Mouse (Mus musculus) ovary, adult 18-20 months (tissue): ENCODE data around the gene C2.
A peak's percentile ranks its signal among the peaks of the same experiment; 100 is the strongest.

Experiments
- DNase-seq: peaks from one replicate; pipeline ENCODE4 v3.0.0; 2022; ENCODE audit warnings: low spot score, mixed read lengths

Gene C2

GRCm38 (mm10) chr17:34879336-34879879 is 18.7 kb downstream of the C2 start, which contains the start of gene Zbtb12:
TSS of gene Zbtb12 (plus strand) at chr17:34879483.
- no peak for DNase-seq

GRCm38 (mm10) chr17:34874321-34874720 is 23.7 kb downstream of the C2 start:
- no peak for DNase-seq

DNA sequence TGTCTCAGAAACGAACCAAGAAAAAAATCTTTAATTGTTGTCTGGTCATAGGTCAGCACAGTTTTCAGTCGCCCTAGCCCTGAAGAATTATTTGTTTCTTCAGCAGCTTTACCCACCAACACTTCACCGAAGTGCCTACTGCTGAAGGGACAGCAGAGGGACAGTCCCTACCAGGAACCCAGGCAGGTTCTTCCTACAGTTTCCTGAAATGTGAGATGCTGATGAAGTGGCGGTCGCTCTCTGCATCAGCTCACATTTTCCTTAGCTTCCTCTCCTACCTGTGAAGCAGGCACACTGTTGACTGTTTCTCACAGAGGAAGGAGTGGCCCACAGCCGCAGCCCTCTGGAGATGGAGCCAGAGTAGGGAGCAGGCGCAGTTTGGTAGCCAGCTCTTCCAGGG is 32.1 kb downstream of the C2 start:
- DNase-seq, result no peak

GRCm38 (mm10) chr17:34862416-34863081 is 35.5 kb downstream of the C2 start, which contains the start of gene Cfb:
TSS of gene Cfb (minus strand) at chr17:34862518.
- DNase-seq, result no peak

- DNase-seq, result no peak
Measured at GRCm38 (mm10) chr17:34861704-34862415, 36.2 kb downstream of the C2 start.

GRCm38 (mm10) chr17:34860514-34860913 is 37.6 kb downstream of the C2 start:
- DNase-seq, result no peak

GRCm38 (mm10) chr17:34858670-34859069 is 39.4 kb downstream of the C2 start:
- DNase-seq, result no peak

- no peak for DNase-seq
Measured at GRCm38 (mm10) chr17:34855825-34856224, 42.2 kb downstream of the C2 start.

GRCm38 (mm10) chr17:34854761-34855160 is 43.3 kb downstream of the C2 start:
- DNase-seq, result no peak

DNA sequence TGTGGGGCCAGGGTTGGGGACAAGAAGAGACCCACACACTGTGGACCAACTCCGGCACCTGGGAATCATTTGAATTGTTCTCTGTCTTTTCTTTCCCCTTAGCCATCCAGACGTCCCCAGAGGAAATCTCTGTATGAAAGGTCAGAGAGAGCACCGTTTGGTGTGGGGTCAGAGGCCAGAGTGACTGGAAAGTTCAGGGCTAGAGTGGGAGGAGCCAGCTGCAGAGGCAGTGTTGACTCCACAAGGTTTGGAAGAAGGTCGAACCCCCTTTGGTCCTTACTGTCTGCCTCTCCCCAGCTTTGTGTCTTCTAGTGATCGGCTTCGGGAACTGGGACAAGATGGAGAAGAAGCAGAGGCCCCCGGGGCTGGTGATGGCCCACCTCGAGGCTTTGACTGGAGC is 44.6 kb downstream of the C2 start:
- no peak for DNase-seq

DNA sequence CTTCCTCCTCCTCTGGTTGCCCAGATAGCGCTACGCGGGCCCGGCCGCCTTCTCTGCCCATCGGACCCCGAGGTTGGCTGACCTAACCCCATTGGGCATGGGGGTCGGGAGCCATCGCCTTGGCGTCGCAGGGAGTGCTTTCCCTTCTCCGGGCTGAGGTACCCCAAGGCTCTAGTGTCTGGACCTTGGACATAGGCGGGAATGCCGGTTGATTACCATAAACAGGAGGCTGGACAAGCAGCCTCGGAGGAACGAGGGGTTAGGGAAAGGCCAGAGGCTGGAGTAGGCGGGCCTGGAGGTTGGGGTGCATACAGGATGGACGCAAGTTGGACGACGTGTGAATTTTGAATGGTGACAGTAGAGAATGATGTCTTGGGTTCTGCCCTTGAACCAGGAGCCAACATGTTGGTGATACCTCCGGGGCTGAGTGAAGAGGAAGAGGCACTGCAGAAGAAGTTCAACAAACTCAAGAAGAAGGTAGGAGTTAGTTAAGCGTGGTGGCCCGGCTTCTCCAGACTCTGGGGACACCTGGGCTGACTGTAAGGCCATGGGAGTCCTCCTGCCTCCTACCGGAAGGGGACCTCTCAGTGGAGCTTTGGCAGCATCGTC is 47.4 kb downstream of the C2 start:
- DNase-seq, result no peak

DNA sequence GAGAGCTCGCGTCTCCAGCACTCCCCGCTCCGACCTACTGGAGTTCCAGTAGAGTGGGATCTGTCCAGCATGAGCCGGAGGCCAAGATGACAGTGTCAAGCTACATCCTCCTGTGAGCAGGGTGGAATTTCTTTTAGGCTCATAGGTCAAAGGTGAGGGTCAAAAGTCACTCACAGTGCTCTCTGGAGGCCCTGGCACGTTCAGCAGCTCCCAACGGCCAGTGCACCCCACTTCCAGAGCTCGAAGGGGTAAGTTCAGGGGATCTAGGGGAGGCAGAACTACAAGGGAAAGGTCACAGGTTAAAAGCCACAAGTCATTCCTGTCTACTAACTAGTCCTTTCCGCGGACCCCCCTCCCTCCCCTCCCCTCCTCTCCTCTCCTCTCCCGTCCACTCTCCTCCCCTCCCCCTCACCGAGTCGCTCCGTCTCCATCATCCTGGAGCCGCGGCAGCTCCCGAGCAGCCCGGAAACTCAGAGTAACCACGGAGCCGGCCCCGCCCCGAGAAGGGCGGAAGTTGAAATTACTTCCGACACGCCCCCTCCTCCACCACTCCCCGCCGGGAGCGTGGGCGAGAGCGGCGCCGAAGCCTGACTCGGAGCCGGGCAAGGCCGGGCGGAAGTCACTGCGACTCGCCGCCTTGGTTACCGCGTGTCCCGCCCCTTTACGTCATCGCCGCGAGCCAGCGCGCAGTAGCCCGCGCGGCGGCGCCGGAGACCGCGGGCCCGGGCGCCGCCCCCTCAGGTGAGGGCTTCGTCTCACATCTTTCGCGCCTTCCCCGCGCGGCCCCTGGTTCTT is 48.1 kb downstream of the C2 start, which contains the start of the genes Skiv2l and Nelfe:
Skiv2l (minus strand) TSS at position 489 of the 795 bp plus-strand sequence.
Nelfe (plus strand) TSS at position 670 of the 795 bp plus-strand sequence.
- DNase-seq, result peak; percentile 96

GRCm38 (mm10) chr17:34847615-34848014 is 50.5 kb downstream of the C2 start:
- DNase-seq, result no peak

- no peak for DNase-seq
Measured at GRCm38 (mm10) chr17:34847192-34847591, 50.9 kb downstream of the C2 start.

GRCm38 (mm10) chr17:34844884-34845283 is 53.2 kb downstream of the C2 start:
- no peak for DNase-seq

GRCm38 (mm10) chr17:34840736-34841307 is 57.2 kb downstream of the C2 start:
- no peak for DNase-seq

DNA sequence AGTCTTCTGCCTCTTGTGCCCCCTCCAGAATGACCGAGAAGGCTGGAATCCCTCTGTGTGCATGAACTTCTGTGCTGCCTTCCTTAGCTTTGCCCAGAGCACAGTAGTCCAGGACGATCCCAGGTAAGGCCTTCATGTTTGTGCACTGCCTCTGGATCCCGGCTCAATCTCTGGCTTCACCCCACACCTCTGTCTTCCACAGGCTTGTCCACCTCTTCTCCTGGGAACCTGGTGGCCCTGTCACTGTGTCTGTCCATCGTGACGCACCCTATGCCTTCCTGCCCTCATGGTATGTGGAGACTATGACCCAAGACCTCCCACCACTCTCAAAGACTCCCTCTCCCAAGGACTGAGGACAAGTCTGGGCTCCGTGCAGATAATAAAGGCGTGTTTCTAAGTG is 59.3 kb downstream of the C2 start:
- DNase-seq, result no peak

DNA sequence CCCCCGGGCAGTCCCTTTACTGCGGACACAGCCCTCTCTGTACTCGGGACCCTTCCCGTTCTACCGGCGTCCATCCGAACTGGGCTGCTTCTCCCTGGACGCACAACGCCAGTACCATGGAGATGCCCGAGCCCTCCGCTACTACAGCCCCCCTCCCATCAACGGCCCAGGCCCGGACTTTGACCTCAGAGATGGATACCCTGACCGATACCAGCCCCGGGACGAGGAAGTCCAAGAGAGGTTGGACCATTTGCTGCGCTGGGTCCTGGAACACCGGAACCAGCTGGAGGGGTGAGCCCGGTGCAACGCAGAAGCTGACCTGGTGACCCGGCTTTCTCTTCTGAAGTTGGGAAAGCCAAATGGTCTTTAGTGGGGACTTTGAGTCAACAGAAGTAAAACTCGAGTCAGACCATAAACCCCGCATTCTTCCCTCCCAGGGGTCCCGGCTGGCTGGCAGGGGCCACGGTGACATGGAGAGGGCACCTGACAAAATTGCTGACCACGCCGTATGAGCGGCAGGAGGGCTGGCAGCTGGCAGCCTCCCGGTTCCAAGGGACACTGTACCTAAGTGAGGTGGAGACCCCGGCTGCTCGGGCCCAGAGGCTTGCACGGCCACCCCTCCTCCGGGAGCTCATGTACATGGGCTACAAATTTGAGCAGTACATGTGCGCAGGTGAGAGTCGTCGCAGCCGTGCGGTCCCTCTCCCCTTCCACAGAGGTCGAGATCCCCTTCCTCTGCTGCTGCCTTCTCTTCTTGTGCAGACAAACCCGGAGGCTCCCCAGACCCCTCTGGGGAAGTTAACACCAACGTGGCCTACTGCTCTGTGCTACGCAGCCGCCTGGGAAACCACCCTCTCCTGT is 60.4 kb downstream of the C2 start:
- DNase-seq, result no peak

DNA sequence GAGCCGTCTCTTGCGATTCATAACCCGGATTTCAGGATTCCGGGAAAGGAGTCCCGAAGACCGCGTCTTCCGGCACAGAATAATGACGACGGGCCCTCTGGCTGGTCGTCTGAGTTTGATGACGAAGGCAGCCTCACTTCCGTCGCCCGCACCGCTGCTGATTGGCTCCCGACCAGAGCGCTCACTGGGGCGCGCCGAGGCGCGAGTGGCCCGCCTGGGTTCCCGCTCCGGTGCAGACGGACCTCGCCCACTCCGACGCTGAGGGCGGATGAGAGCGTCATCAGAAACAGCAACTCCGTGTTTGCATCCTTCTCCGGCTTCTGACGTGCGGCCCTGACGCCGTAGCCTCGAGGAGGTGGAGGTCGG is 61.2 kb downstream of the C2 start, which contains the start of the genes Stk19 and Dxo:
Stk19 (minus strand) TSS at position 90 of the 366 bp plus-strand sequence.
Dxo (plus strand) TSS at position 164 of the 366 bp plus-strand sequence.
- DNase-seq, result peak; percentile 92

GRCm38 (mm10) chr17:34836155-34836855 is 61.8 kb downstream of the C2 start:
- no peak for DNase-seq
